Mouse (Mus musculus): ENCODE measurements at regions not wholly inside any gene's neighbourhood (a gene's known extent, or its start where the extent isn't known, plus 50 kb on each side); places are given as distances from the start of the nearest gene placed in this dataset.

GRCm38 (mm10) chr3:33902431-33902830 is 58.3 kb upstream of the Ccdc39 start:
- no peak for DNase-seq (ENCODE audit: low read depth, low spot score)

GRCm38 (mm10) chr3:33903326-33903725 is 59.2 kb upstream of the Ccdc39 start:
- DNase-seq (ENCODE audit: low read depth, low spot score), result no peak

GRCm38 (mm10) chr3:33903816-33904215 is 59.7 kb upstream of the Ccdc39 start:
- no peak for DNase-seq (ENCODE audit: low read depth, low spot score)

GRCm38 (mm10) chr3:33904854-33905678 is 61.0 kb upstream of the Ccdc39 start:
- no peak for DNase-seq (ENCODE audit: low read depth, low spot score)

- DNase-seq (ENCODE audit: low read depth, low spot score), result no peak
Measured at GRCm38 (mm10) chr3:33905679-33906007, 61.5 kb upstream of the Ccdc39 start.

GRCm38 (mm10) chr3:33907061-33907460 is 63.0 kb upstream of the Ccdc39 start:
- no peak for DNase-seq (ENCODE audit: low read depth, low spot score)

- DNase-seq (ENCODE audit: low read depth, low spot score), result no peak
Measured at GRCm38 (mm10) chr3:33911559-33911958, 67.4 kb upstream of the Ccdc39 start.

GRCm38 (mm10) chr3:33913470-33913869 is 69.4 kb upstream of the Ccdc39 start:
- DNase-seq (ENCODE audit: low read depth, low spot score), result no peak

GRCm38 (mm10) chr3:33914386-33914785 is 70.3 kb upstream of the Ccdc39 start:
- peak; percentile 39 for DNase-seq (ENCODE audit: low read depth, low spot score)

- peak; percentile 7 for DNase-seq (ENCODE audit: low read depth, low spot score)
Measured at GRCm38 (mm10) chr3:33915777-33916176, 71.7 kb upstream of the Ccdc39 start.

- DNase-seq (ENCODE audit: low read depth, low spot score), result no peak
Measured at GRCm38 (mm10) chr3:33916318-33916717, 72.2 kb upstream of the Ccdc39 start.

GRCm38 (mm10) chr3:33916818-33917217 is 72.7 kb upstream of the Ccdc39 start:
- no peak for DNase-seq (ENCODE audit: low read depth, low spot score)

GRCm38 (mm10) chr3:33918785-33919184 is 74.7 kb upstream of the Ccdc39 start:
- DNase-seq (ENCODE audit: low read depth, low spot score), result peak; percentile 68

- DNase-seq (ENCODE audit: low read depth, low spot score), result peak; percentile 15
Measured at GRCm38 (mm10) chr3:33925072-33925471, 81.0 kb upstream of the Ccdc39 start.

GRCm38 (mm10) chr3:33955064-33955463 is 64.7 kb upstream of the Fxr1 start:
- DNase-seq (ENCODE audit: low read depth, low spot score), result no peak

- DNase-seq (ENCODE audit: low read depth, low spot score), result peak; percentile 83
Measured at GRCm38 (mm10) chr3:33955854-33956624, 63.7 kb upstream of the Fxr1 start.

GRCm38 (mm10) chr3:33956625-33957023 is 63.1 kb upstream of the Fxr1 start:
- DNase-seq (ENCODE audit: low read depth, low spot score), result no peak

GRCm38 (mm10) chr3:33957676-33958075 is 62.1 kb upstream of the Fxr1 start:
- DNase-seq (ENCODE audit: low read depth, low spot score), result no peak

GRCm38 (mm10) chr3:33958216-33958615 is 61.5 kb upstream of the Fxr1 start:
- no peak for DNase-seq (ENCODE audit: low read depth, low spot score)

- no peak for DNase-seq (ENCODE audit: low read depth, low spot score)
Measured at GRCm38 (mm10) chr3:33960211-33960610, 59.5 kb upstream of the Fxr1 start.

GRCm38 (mm10) chr3:33962938-33963337 is 56.8 kb upstream of the Fxr1 start:
- no peak for DNase-seq (ENCODE audit: low read depth, low spot score)

- no peak for DNase-seq (ENCODE audit: low read depth, low spot score)
Measured at GRCm38 (mm10) chr3:33967184-33967583, 52.6 kb upstream of the Fxr1 start.
